Mouse (Mus musculus): ENCODE data around the gene Gse1.

Gse1 gene

DNA sequence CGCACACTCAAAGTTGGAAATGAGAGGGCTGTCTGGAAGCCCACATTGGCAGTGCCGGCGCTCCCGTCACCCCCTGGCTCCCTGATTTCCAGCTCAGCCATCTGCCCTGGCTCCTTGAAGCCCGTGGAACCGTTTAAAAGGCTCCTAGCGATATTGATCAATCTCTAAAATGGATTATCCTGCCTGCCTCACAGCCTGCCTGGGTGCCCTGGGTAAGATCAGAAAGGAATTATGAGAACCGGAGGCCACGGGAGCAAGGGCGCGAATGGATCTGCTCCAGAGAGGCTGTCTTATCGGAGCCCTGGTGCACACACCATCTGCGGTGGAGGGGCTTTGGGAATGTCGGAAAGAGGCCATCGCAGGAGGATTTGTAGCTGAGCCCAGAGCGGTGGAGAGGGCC lies 244.0 kb downstream of the Gse1 start:
- DNase-seq (ENCODE audit: extremely low read depth, low read depth, low spot score) = no peak

DNA sequence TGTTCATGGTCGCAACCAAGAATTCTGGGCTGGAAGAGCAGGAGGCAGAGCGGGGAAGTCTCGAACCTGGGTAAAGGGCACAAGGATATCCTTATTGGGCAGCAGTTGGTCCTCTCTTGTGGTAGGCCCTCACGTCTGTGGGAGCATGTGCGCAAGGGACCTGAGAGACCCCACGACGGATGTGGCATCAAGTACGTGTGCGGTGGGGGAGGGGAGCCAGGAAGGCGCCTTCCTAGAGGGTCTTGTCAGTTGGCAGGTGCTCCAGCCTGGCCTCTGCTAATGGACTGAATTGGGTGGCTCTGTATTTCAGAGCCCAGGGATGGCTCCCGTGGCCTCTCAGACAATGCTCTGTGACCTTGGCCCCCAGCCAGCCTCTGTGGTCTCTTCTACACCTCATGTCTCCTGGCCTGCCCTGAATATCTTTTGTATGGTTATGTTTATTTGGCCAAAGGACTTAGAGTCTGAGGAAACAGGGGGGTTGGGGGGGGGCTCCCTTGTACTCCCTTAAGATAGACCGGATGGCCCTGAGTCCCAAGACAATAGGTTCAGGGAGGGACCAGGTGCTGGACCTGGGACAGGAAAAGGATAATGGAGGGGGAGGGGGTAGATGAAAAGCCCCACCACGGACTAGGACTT lies 245.6 kb downstream of the Gse1 start:
- no peak for DNase-seq (ENCODE audit: extremely low read depth, low read depth, low spot score)

DNA sequence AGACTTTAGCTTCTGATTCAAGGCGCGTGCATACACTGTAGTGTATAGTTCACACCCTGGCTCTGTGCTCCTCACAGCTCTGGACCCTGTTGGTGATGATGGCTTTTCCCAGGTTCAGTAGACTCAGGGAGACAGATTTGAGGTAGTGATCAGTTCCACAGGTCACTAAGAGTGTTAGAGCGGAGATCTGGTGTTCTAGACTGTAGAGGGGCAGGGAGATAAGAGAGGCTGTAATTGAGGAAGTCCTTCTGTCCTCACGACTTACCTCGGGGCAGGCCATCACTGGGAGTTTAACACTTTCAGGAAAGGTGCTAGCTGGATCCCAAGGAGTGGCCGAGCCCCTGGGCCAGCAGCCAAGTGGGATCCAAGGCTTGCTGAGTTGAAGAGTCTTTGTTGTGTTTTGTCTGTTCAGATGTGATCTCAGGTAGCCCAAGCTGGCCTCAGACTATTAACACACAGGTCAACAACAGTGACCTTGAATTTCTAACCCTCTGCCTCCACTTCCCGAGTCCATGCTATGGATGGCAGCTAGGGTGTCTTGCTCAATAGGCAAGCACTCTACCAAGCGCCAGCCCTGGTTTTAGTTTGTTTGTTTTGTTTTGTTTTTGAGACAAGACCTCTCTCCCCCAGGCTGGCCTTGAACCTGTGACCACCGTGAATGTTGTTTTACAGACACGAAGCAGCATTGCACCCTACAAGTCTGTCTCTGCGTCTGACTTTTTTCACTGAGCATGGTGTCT lies 246.4 kb downstream of the Gse1 start:
- DNase-seq (ENCODE audit: extremely low read depth, low read depth, low spot score) = no peak

DNA sequence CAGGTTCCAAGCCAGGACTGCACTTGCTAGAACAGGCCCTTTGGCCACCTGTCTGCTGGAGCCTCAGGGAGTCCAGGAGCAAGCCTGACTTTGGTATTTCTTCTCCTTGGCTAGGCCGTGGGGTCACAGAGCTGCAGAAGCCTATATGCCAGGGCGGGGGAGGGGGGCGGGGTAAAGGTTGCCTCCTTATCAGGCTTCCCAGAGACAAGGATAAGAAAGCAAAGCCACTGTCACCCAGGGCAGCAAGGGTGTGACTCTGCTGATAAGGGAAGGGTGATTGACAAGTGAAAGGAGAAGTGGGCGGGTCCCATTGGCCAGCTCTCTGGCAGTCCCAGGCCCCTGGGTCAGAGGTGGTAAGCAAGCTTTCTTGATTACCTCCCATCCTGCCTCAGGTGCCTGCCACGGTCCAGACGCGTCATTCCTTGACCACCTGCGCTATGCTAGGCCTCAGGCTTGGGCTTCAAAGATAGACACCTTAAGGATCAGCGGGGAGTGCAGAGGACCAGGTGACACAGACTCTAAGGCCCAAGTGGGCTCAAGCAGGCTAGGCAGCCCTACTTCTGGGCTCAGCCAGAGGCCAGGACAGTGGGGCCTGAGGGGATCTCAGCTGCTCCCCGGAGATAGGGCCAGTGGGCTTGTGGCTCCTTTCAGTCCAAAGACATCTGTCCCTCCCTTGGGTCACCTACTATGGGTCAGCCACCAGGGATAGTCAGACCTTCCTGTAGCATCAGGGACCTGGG lies 247.4 kb downstream of the Gse1 start:
- DNase-seq (ENCODE audit: extremely low read depth, low read depth, low spot score) = no peak

DNA sequence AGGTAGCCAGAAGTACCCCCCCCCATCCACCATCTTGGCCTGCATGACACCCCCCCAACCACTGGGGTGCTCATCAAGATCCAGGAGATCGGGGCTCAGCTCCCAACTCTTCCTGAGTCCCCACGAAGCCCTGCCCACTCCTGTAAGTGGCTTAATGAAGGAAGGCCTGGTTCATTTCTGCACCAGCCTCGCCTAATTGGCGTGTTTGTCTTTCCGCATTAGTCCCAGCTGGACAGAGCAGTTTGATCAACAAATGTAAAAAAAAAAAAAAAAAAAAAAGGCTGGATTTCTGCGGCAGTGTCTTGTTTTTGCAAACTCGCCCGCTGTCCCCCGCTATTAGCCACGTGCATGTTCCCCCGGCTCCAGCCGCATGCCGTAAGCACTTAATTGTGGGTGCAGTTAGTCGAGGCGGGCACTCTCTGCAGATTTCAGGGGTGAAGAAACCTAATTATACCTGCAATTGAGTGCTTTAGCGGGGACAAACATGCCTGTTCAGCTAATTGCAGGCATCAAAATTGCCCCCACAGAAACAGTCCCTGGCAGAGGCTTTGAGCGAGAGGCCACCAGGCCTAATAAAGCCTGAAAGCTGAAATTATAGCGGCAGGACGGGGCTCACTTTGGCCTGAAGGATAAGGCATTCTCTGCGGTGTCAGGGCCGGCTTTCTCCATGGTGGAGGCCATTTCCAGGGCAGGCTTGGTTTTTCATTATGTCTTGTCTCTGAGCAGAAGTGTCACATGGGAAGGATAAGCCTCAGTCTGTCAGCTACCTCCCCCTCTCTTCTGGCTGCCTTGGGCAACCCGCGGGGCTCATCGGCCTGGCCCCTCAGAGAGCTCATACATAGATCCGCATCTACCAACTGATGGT lies 248.7 kb downstream of the Gse1 start:
- DNase-seq (ENCODE audit: extremely low read depth, low read depth, low spot score) = no peak

DNA sequence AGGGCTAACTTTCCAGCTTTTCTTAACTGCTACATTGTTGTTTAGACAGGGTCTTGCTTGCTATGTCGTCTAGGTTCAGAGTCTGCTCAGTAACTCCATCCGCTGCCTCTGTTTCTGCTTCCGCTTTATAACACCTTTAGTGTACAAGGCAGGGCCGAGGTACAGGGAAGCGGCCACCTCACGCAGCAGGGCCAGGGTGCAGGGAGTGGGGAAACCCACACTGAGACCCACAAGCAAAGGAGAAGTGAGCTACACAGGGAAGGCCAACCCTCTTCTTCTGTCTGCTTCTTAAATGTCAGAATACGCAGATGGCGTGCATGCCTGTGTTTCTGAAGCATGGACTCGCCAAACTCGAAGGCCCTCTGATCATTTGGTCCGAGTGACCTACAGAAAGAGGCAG lies 250.5 kb downstream of the Gse1 start:
- no peak for DNase-seq (ENCODE audit: extremely low read depth, low read depth, low spot score)

DNA sequence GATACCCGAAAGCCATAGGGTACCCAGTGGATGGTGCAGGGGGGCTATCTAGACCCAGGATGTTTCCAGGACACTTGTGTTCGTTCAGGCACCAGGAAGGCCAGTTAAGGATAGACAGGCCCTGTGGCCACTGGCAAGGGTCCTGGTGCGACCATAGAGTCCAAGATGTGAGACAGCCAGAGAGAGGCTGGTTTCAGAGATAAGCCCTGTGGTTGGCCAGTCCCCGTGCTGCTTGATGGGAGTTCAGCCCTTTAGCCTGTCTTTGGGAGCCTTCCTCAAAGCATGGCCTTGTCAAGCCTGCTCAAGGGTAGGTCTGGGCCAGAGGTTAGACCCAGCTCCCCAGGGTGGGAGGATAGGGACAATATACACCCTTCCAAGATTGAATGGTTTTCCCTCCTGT lies 251.4 kb downstream of the Gse1 start:
- DNase-seq (ENCODE audit: extremely low read depth, low read depth, low spot score) = no peak

DNA sequence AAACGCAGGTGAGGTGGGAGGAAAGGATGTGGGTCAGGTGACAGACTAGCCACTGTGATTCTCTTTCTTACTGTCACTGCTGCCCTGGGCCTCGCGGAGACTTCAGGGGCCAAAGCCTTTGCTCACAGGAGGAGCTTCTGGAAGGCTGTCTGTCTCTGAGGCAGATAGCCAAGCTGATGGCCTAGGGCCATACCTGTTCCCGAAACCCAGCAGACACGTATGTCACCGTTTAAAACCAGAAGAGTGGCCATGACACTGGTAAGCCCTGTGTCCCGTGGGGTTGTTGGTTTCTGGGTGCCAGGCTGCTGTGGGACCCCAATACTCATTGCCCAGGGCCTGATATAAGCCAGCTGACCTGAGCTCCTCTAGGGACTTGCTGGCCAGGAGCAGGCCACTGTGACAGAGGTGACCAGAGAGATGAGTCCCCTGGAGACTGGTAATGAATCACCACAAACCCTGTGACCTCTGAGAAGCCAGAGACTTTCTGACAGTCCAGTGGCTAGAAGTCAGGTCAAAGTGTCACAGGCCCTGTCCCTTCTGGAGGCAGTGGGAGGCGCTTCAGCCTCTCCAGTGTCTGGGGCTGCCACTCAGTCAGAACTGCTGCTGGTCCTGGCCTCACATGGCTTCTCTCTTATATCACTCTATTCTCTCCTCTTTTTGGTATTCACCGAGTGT lies 253.9 kb downstream of the Gse1 start:
- no peak for DNase-seq (ENCODE audit: extremely low read depth, low read depth, low spot score)

DNA sequence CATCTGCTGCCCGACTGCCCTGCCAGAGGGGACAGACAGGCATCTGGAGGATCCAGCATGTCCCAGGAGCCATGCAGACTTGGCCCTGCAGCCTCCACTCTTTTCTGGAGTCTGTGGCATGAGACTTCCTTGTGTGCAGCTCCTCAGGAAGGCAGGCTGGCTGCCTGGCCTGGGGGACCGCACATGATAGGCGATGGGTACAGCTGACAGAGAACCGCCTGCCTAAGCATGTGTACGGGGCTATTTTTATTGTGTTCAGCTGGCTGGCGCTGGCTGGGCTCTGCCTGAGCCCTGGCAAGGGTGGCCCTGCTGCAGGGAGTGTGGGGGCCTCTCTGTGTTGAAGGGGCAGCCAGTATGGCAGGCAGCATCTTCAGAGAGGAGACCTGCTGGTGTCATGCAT lies 256.2 kb downstream of the Gse1 start:
- DNase-seq (ENCODE audit: extremely low read depth, low read depth, low spot score) = no peak

DNA sequence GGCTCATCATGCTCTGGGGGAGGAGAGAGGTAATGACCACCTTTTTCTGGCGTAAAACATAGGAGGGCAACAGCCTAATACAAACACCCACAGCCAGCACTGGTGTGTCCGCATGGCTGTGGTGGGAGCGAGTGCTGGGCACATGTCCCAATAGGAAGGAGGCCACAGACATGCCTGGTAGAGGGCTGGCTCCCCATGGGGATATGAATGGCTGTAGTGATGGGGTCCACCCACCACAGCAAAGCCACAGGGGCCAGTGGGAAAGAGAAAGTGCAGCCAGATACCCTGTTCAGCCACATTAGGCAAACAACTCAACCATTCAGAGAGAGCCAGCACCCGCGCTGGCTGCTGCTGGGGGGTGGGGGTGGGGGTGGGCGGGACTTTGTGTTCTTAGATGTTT lies 256.9 kb downstream of the Gse1 start:
- DNase-seq (ENCODE audit: extremely low read depth, low read depth, low spot score) = no peak

DNA sequence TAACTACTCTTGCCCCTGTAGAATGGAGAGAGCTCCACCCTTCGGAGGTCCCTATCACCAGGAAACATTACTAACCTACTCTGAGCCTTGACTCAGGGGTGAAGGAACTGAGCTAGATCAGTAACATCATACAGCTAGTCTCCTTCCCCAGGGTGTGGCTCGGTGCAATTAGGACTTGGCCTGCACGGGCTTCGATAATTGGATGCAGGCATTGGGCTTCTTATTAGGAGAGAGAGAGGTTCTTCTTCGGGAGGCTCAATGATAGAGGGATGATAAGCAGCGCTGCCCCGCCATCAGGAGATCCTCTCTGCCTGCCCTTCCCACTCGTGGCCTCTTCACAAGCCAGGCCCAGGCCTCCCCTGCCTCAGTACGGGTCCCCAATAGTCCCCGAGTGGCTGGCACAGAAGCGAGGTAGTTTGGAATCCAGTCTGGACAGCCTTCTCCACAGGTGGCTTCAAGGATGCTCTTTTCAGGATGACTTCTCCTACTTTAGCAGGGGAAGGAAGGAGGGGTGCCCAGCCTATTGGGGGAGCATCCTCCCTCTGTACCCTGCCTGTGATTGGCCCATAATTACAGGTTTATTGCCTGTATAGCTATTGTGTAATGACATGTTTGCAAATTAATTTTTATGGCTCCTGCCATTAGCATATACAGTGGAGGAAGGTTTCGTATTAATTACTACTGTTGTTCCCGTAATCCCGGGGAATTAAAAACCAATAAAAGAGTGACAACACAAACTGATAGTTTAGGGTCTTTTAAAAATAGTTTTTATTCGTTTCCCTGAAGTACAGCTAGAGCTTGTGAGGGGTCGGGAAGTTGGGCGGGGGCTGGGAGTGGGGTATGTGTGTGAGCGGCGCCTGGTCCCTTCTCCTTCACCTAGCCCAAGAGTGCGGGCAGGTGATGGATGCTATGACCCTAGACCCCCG lies 257.6 kb downstream of the Gse1 start:
- no peak for DNase-seq (ENCODE audit: extremely low read depth, low read depth, low spot score)

DNA sequence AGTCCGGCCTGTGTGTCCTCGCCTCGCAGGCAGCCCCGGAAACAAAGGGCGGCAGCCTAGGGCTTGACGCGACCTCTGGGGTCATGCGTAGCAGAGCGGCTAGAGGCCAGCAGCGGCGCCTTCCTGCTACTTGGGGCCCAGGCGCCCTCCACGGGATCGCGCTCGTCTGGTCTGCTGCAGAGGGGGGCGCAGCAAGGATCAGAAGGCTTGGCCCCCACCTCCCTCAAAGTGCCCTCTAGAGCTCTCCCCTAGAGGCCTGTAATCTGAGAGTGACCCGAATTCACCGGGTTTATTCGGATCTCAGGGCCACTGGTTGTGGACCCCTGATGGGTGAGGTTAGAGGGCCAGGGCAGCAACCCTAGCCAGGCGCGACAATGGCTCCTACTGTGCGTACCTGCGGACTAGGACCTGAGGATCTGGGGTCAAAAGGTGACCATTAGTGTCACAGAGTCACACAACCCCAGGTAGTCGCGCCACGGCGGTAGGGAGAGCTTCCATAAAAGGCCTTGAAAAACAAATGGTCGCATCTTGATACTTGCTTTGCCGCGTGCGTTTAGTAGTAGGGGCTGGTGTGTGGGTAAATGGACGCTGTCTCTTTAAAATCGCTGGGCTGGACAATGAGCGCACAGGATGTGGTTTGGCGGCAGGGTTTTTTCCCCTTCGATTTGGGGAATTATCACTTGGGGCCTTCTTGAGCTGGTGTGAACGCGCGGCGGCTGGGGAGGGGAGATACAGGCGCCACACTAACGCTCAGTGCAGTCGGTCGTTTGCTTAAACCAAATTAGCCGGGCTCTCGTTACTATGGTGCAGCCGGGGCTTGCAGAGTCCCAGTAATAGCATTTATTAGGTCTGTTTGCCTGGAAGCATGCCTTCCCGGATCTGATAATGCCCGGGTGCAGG lies 258.5 kb downstream of the Gse1 start:
- DNase-seq (ENCODE audit: extremely low read depth, low read depth, low spot score) = no peak

DNA sequence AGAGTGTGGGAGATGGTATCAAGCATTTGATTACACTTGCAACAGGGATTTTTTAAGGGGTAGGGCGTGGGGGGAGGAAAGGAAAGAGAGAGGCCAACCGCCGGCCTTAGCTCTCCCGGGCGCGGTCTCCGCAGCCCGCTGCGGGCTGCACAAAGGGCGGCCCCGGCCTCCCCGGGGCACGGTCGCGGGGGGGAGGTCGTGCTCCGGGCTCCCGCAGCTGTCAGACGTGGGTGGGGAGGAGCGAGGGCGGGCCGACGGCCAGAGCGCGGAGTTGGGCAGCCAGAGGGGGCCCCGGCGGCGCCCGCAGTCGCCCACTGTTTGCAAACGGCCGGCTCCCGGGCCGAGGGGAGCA lies 259.1 kb downstream of the Gse1 start:
- no peak for DNase-seq (ENCODE audit: extremely low read depth, low read depth, low spot score)

DNA sequence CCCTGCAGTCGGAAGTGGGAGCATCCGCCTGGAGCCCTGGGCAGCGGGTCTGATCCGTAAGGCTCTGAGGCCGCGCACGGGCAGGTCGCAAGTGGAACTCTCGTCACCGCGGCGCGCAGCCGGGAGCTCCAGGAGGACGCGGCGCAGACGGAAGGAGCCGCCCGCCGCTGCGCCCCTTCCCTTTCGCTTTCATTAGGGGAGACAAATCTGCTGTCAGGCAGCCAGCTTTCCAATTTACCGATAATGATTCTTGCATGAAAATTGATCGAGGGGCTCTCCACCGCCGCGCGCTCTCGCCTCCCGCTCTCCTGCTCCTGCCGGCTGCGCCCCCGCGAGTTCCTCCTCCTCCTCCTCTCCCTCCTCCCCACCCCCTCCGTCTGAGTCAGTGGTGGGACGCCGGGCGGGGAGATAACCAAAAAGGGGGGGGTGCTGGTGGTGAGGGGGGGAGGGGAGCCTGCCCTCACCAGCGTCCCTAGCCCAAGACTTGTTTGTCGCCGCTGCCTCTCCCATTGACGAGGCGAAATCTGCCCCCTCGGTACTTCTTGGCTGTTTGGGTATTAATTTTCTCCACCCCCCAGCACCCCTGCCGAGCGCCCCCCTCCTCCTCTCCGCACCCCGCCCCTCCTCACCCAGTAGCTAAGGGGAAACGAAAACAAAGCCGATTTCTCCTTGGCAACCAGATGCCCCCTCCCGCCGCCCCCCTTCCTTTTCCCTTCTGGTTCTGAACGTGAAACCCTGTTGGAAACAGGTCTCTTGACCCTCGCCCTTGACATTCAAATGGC lies 259.7 kb downstream of the Gse1 start:
- no peak for DNase-seq (ENCODE audit: extremely low read depth, low read depth, low spot score)

DNA sequence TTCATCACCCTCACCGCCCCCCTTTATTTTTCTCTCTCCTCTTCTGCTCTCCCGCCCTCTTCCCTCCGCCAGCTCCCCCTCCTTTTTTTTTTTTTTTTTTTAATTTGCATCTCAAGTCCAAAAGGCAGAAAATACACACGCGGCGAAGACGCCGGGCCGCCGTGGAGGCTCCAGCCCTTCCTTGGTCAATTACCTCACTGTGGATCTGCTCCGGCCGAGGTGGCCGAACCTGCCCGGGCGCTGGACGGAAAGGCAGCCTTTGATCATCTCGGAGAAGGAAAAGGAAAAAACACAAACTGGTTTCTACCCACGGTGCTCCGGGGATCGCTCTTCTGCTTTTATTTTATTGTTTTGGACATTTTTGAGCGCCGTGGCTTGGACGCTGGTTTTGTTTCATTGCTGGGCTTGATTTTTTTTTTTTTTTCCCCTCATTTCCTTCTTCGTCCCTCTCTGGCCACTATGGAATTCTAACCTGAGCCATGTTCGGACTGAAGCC lies 260.4 kb downstream of the Gse1 start:
- DNase-seq (ENCODE audit: extremely low read depth, low read depth, low spot score) = no peak

DNA sequence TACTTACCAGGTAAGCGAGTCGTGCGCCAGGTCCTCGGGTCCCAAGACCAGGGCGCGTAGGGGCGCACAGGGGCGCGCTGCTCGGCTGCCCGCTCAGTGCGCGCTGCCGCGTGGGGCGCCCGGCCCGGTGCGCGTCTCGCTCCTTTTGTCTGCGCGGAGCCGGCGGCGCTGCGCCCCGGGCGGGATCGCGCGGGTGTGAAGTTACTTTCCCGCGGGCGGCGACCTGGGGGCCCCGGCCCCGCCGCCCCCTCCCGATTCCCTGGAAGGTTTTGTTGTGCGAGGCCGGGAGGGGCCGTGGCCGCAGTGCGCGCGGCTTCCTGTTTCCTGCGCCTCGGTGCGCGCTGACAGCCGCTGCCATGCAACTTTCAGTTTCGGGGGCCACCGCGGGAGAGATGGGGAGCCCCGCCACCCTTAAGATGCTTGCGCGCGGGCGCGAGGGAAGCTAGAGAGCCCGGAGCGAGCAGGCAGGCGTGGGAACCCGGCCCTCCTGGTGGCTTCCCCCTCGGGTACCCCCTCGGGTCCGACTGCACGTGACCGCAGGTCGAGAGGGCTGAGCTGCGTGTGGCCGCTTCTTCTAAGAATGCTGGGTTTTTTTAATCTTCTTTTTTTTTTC lies 261.0 kb downstream of the Gse1 start:
- no peak for DNase-seq (ENCODE audit: extremely low read depth, low read depth, low spot score)

DNA sequence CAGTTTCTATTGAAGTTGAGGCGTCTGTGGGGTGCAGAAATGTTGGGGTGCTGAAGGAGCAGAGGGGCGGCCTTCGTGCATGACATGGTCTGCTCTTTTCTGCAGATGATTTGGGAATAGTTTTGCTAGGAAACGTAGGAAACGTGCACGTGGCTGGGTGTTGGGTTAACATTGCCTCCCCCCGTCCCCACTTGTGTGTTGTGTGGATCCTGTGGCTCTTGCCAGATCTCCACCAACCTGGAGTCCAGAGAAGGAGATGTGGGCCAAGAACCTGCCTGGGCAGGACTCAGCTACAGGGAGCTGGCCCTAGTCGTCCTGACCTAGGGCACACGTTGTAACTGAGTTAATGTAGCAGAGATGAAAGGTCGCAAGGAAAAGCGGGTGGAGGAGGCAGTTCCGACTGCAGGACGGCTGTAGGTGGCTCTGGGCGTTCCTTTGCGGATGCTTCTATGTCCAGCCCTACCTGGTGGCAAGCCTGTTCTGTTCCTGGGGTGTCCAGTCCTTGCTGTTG lies 261.6 kb downstream of the Gse1 start:
- DNase-seq (ENCODE audit: extremely low read depth, low read depth, low spot score) = peak; percentile 85

Measured in fat pad, adult 2 months (tissue).